Mouse (Mus musculus) hindbrain, postnatal 0 days (tissue): Measurements from ENCODE around the gene Ctnnd2. TPM values are rescaled to one million over a fixed set of nuclear protein-coding genes. Genes with fewer than 3 reads are reported as not detected.

Source experiments
- ATAC-seq: fragments of 200-750 bp; cut with Nextera tagmentation; 2 replicates; pipeline ENCODE4 v1.8.0; 2017; ENCODE audit warnings: mild to moderate bottlenecking, moderate TSS enrichment, moderate library complexity
- DNase-seq: peaks from one replicate; pipeline ENCODE4 v3.0.0-alpha.2; 2015; ENCODE audit warnings: low spot score
- H3K27ac ChIP-seq: fragments of 300-500 bp; sonication (generic); 2 replicates; pipeline ENCODE4 v1.5.1; 2014; ENCODE audit warnings: mild to moderate bottlenecking
- H3K27me3 ChIP-seq: fragments of 300-500 bp; sonication (generic); 2 replicates; pipeline ENCODE4 v1.6.1; 2014; ENCODE audit warnings: low read length, mixed read lengths; ENCODE audit not compliant: insufficient read depth
- H3K36me3 ChIP-seq: fragments of 300-500 bp; sonication (generic); 2 replicates; pipeline ENCODE4 v1.6.1; 2014; ENCODE audit warnings: low read length, mixed read lengths; ENCODE audit not compliant: insufficient read depth
- H3K4me1 ChIP-seq: fragments of 300-500 bp; sonication (generic); 2 replicates; pipeline ENCODE4 v1.6.1; 2014; ENCODE audit warnings: antibody characterized with exemption, low read length, mixed read lengths; ENCODE audit not compliant: insufficient read depth
- H3K4me2 ChIP-seq: fragments of 300-500 bp; sonication (generic); 2 replicates; pipeline ENCODE4 v1.6.1; 2014; ENCODE audit warnings: low read depth, mild to moderate bottlenecking, low read length, moderate library complexity, mixed read lengths
- H3K4me3 ChIP-seq: fragments of 300-500 bp; sonication (generic); 2 replicates; pipeline ENCODE4 v1.5.1; 2014; ENCODE audit warnings: low read length
- H3K9ac ChIP-seq: fragments of 300-500 bp; sonication (generic); replicated peaks from 2 replicates; pipeline ENCODE4 v1.6.1; 2014; ENCODE audit warnings: mild to moderate bottlenecking, low read length, moderate library complexity, mixed read lengths
- H3K9me3 ChIP-seq: fragments of 300-500 bp; sonication (generic); 2 replicates; pipeline ENCODE4 v1.6.1; 2016; ENCODE audit warnings: low read length, mixed read lengths
- CTCF ChIP-seq: IDR thresholded peaks from 2 replicates; pipeline ENCODE4 v1.5.1; 2016; ENCODE audit warnings: antibody characterized with exemption, control low read depth, low read depth
- WGBS: fragments of 180-500 bp; shearing (Covaris S2); extraction: QIAGEN DNeasy Blood & Tissue Kit; methylation state at CpG from one replicate; pipeline ENCODE4 v1.1.7; 2014; 5-methylcytosine and 5-hydroxymethylcytosine counted together
- polyA plus RNA-seq: library from polyadenylated mRNA; unstranded; fragments of >200 nt; fragmentation: Nextera tagmentation; extraction: Ambion mirVana; gene quantifications from 2 replicates; pipeline ENCODE4 v1.2.1, GENCODE M21; 2015
- total RNA-seq: library from RNA; depleted of rRNA; stranded (reverse); fragments of >200 nt; gene quantifications from 2 replicates; pipeline ENCODE4 v1.2.3, GENCODE M21; 2014

The Ctnnd2 gene
- total and polyA plus RNA-seq, 2 experiments from 2014 or later: 67.2 to 157 TPM

- Histone ChIP-seq H3K27ac (no peak overlapping the region), H3K4me1 (no peaks in the 10 kb centered on the region), H3K36me3 (no peaks in the 10 kb centered on the region), H3K27me3 (no peaks in the 10 kb centered on the region), H3K9me3 (no peaks in the 10 kb centered on the region), H3K4me2 (no peak overlapping the region), H3K9ac (no peak overlapping the region), H3K4me3 (no peak overlapping the region)
- ATAC-seq (no peak), DNase-seq (no peak)
- TF ChIP-seq CTCF: no peak
- WGBS: 54% methylated on average over 6 of the region's 6 CpGs
These were observed 836.2 kb downstream of the Ctnnd2 start for GRCm38 (mm10) chr15:31008594-31008993.

- DNase-seq (no peak), ATAC-seq (no peak)
- no peak overlapping the region for H3K4me2 ChIP-seq
- H3K9me3 ChIP-seq: no peaks in the 10 kb centered on the region
- no peak overlapping the region for H3K9ac ChIP-seq
- no peaks in the 10 kb centered on the region for H3K27me3 ChIP-seq
- H3K36me3 ChIP-seq: no peaks in the 10 kb centered on the region
- no peak overlapping the region for H3K4me3 ChIP-seq
- no peaks in the 10 kb centered on the region for H3K4me1 ChIP-seq
- WGBS: 79% methylated on average over 2 of the region's 2 CpGs
- H3K27ac ChIP-seq: no peak overlapping the region
- no peak for TF ChIP-seq CTCF
These were observed 848.4 kb downstream of the Ctnnd2 start for GRCm38 (mm10) chr15:31020769-31021168.

- no peak overlapping the region for H3K4me2 ChIP-seq
- no peak overlapping the region for H3K27ac ChIP-seq
- no peaks in the 10 kb centered on the region for H3K4me1 ChIP-seq
- no peaks in the 10 kb centered on the region for H3K27me3 ChIP-seq
- no peak overlapping the region for H3K9ac ChIP-seq
- ATAC-seq (no peak), DNase-seq (no peak)
- no peaks in the 10 kb centered on the region for H3K9me3 ChIP-seq
- no peak overlapping the region for H3K4me3 ChIP-seq
- TF ChIP-seq CTCF: no peak
- 63% methylated on average over 1 of the region's 1 CpGs for whole genome bisulfite sequencing
- no peaks in the 10 kb centered on the region for H3K36me3 ChIP-seq
These were observed 849.6 kb downstream of the Ctnnd2 start for GRCm38 (mm10) chr15:31022012-31022411.

- Histone ChIP-seq H3K9me3 (no peaks in the 10 kb centered on the region), H3K4me3 (no peak overlapping the region), H3K27ac (no peak overlapping the region), H3K4me1 (no peaks in the 10 kb centered on the region), H3K27me3 (no peaks in the 10 kb centered on the region), H3K9ac (no peak overlapping the region), H3K36me3 (peaks cover 3% of the 10 kb centered on the region; the same call in 1 of the 2 replicates), H3K4me2 (no peak overlapping the region)
- no peak for TF ChIP-seq CTCF
- WGBS: 94% methylated on average over 3 of the region's 3 CpGs
- DNase-seq: no peak
- no peak for ATAC-seq
These were observed 850.1 kb downstream of the Ctnnd2 start for GRCm38 (mm10) chr15:31022497-31022896.

GRCm38 (mm10) chr15:31023766-31024165 is 851.4 kb downstream of the Ctnnd2 start:
- Histone ChIP-seq H3K27ac (no peak overlapping the region), H3K9me3 (no peaks in the 10 kb centered on the region), H3K9ac (no peak overlapping the region), H3K4me1 (no peaks in the 10 kb centered on the region), H3K27me3 (no peaks in the 10 kb centered on the region), H3K4me2 (no peak overlapping the region), H3K36me3 (peaks cover 8% of the 10 kb centered on the region; the same call in 1 of the 2 replicates), H3K4me3 (no peak overlapping the region)
- DNase-seq: no peak
- TF ChIP-seq CTCF: no peak
- 84% methylated on average over 5 of the region's 5 CpGs for WGBS
- no peak for ATAC-seq

- TF ChIP-seq CTCF: no peak
- no peak for ATAC-seq
- Histone ChIP-seq H3K9ac (no peak overlapping the region), H3K27me3 (no peaks in the 10 kb centered on the region), H3K27ac (no peak overlapping the region), H3K4me2 (no peak overlapping the region), H3K4me1 (no peaks in the 10 kb centered on the region), H3K4me3 (no peak overlapping the region), H3K36me3 (peaks cover 8% of the 10 kb centered on the region; the same call in 1 of the 2 replicates), H3K9me3 (no peaks in the 10 kb centered on the region)
- no peak for DNase-seq
- WGBS: 91% methylated on average over 26 of the region's 26 CpGs
These were observed 855.2 kb downstream of the Ctnnd2 start for GRCm38 (mm10) chr15:31027448-31028230.

- H3K27me3 ChIP-seq: no peaks in the 10 kb centered on the region
- H3K4me3 ChIP-seq: no peak overlapping the region
- WGBS: 61% methylated on average over 1 of the region's 1 CpGs
- no peaks in the 10 kb centered on the region for H3K36me3 ChIP-seq
- DNase-seq (no peak), ATAC-seq (no peak)
- H3K9ac ChIP-seq: no peak overlapping the region
- no peak for TF ChIP-seq CTCF
- no peak overlapping the region for H3K27ac ChIP-seq
- no peaks in the 10 kb centered on the region for H3K9me3 ChIP-seq
- H3K4me1 ChIP-seq: no peaks in the 10 kb centered on the region
- H3K4me2 ChIP-seq: no peak overlapping the region
These were observed 872.6 kb downstream of the Ctnnd2 start for GRCm38 (mm10) chr15:31044983-31045382.
